Mouse (Mus musculus) brown adipose tissue, adult 24 weeks (tissue): ENCODE data around the gene Tgm3. TPM values are rescaled to one million over a fixed set of nuclear protein-coding genes. Genes with fewer than 3 reads are reported as not detected.

Experiments used
- H3K27ac ChIP-seq: fragments of 200-500 bp; replicated peaks from 2 replicates; pipeline ENCODE4 v1.5.1; 2012; ENCODE audit warnings: low read depth, mild to moderate bottlenecking, low read length
- H3K4me1 ChIP-seq: fragments of 200-500 bp; 2 replicates; pipeline ENCODE4 v1.6.1; 2012; ENCODE audit warnings: low read length, mixed read lengths; ENCODE audit not compliant: control insufficient read depth, insufficient read depth, insufficient read length
- H3K4me3 ChIP-seq: fragments of 200-500 bp; 2 replicates; pipeline ENCODE4 v1.5.1; 2012; ENCODE audit warnings: low read depth, mild to moderate bottlenecking, low read length, moderate library complexity; ENCODE audit not compliant: insufficient read depth
- polyA plus RNA-seq: library from polyadenylated mRNA; stranded (reverse); fragments of >200 nt; gene quantifications from 2 replicates; pipeline ENCODE4 v1.2.4, GENCODE M21; 2012; ENCODE audit not compliant: missing spikeins, insufficient read depth, insufficient read length

The Tgm3 gene
- polyA plus RNA-seq, 1 experiment, result not detected

DNA sequence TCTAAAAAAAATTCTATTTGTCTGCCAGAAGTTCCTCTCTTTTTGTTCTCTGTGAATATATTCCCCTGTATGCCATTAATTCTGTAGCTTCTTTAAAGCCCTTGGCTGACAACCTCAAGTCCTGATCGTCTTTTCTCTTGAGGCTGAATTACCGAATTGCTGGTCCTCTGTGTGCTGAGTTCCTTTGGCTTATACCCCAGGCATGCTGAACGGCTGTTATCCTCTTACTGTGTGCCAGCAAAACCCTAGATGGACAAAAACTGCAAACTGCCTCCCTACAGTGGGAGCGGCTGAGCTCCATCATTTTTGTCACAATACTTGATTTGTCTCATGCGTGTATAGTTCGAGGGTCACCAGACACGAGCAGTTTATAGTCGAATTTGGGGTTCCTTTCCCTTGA is 24.7 kb downstream of the Tgm3 start:
- Histone ChIP-seq H3K4me1 (no peaks in the 10 kb centered on the region), H3K27ac (no peak overlapping the region), H3K4me3 (no peak overlapping the region)

DNA sequence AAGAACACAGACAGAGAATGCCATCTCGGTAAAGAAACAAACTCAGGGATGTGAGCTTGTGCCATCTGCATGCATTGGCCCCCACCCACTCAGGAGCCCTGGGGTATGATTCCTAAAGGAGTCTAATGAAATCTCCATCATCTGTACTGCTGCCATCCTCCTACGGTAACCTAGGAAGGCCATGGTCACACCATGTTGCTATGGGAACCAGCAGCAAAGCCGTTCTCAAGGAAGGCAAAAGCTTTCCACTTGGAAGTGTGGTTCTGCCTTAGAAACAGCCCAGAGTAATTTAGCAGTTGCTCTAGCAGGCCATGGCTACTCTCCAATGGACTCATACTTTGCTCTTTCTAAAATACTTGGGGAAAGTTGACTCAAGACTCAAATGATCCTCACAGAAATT is 26.8 kb downstream of the Tgm3 start:
- Histone ChIP-seq H3K4me3 (no peak overlapping the region), H3K4me1 (no peaks in the 10 kb centered on the region), H3K27ac (no peak overlapping the region)

DNA sequence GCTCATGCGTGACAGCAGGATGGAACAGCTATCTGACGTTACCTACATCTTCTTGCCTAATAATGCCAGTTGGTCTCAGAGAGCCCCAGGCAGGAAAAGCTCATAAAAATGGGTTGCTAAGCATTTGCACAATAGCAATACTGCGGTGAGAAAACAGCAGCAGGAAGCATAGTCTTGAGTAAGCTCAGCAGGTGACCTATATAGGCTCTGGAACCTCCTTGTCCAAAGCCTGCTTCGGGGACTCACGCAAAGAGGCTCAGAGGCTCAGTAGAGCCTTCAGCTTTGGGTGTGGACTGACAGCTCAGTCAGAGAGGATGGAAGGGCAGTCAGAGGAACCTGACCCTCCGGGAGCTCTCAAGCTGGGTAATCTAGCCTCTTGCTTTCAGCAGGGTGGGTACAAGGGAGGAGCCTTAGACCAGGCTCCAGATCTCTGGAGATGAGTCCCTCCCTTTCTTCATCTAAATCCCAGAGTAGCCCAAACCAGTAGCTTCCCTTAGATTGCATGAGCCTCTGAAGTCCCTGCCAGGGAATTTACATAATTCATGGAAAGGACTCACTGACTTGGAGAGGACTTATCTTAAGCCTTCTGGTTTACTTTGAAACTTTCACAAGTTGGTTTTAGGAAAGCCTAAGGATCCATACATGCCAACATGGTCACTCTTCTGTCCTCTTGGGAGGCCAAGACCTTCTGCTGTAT is 28.2 kb downstream of the Tgm3 start:
- H3K4me1 ChIP-seq, result no peaks in the 10 kb centered on the region
- no peak overlapping the region for H3K4me3 ChIP-seq
- no peak overlapping the region for H3K27ac ChIP-seq

DNA sequence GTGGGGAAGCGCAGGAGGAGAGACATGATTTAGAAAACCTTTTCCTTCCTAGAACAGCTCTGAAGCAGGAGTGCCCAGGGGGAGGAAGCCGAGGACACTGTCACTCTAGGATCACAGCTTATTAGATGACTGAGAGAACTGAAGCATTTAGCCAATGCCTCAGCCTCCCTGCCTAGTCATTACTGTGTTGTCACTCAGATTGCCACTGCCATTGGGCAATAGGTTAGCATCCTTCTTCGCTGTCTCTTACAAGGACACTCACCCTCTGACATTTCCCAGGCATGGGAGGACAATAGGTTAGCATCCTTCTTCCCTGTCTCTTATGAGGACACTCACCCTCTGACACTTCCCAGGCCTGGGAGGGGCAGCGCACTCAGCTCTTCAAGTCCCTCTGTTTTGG is 31.7 kb downstream of the Tgm3 start:
- Histone ChIP-seq H3K27ac (no peak overlapping the region), H3K4me3 (no peak overlapping the region), H3K4me1 (no peaks in the 10 kb centered on the region)

DNA sequence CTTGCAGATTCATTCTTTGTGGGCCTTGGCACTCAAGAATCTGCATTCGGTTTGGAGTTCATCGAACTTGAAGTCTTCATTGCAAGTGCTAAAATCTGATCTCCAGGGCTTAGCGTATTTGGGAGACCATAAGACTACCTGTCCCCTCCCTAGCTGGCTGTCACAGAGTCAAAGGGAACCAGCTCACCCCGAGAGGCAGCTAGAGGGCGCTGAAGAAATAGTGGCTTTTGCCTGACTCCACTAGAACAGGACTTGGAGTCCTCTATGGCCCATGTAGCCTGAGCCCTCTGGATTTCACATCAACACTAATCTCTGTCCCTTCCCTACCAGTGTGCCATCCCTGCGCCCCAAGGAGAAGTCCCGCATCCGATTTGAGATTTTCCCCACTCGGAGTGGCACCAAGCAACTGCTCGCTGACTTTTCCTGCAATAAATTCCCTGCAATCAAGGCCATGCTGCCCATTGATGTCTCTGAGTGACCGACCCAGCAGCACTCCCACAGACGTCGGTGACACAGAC is 35.8 kb downstream of the Tgm3 start:
- Histone ChIP-seq H3K4me3 (no peak overlapping the region), H3K27ac (no peak overlapping the region), H3K4me1 (no peaks in the 10 kb centered on the region; the same call in 1 of the 2 replicates)

DNA sequence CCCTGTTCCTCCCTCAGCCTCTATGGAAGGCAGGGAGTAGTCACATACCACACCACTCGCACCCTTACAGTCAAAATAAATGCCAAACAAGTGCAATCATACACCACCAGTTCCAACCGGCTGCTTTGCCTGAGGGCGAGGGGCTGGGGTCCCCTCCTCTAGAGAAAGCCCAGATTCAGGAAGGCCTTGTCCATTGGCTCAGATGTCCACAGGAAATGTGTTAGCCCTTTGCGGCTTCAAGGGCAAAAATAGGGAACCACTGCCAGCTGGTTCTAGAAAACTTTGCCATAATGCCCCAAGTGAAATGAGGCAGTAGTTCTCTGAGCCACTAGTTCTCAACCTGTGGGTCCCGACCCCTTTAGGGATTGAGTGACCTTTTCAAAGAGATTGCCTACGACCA is 36.6 kb downstream of the Tgm3 start:
- Histone ChIP-seq H3K27ac (peak overlapping the region; percentile 48; the same call in 1 of the 2 replicates), H3K4me3 (no peak overlapping the region), H3K4me1 (no peaks in the 10 kb centered on the region; the same call in 1 of the 2 replicates)

DNA sequence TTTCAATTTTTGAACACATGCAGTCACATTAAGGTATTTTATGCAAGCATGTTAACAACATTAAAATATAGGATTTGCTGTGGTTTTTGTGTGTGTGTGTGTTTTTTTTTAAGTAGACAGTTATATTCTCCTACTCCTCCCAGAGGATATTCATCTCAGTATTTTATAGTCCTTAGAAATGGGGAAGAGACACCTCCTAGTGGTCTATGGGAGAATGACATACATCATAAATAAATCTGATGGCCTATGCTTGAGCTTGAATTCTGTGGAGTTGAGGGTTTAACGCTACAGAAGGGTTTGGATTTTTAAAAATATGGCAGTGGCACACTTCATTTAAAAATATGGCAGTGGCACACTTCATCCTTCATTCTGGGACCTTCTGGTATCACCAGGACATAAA is 46.0 kb downstream of the Tgm3 start:
- no peaks in the 10 kb centered on the region for H3K4me1 ChIP-seq
- H3K4me3 ChIP-seq, result no peak overlapping the region
- no peak overlapping the region for H3K27ac ChIP-seq

DNA sequence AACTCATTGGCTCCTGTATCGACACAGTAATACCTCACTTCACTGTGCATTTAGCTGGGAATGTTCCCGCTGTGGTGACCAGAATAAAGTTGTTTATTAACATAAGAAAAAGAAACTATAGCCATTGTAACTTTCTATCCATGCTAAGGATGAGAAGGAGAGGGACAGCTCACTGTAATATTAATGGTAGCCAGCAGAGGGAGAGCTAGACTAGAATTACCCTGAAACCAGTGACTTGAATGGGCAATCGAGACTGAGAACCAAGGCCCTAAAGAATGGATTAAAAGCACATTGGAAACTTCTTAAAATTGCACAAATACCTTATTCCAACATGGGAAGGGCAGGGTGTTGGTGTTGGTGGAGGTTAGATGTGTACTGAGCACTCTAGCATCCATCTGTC is 56.1 kb downstream of the Tgm3 start:
- Histone ChIP-seq H3K4me3 (no peak overlapping the region), H3K4me1 (no peaks in the 10 kb centered on the region), H3K27ac (no peak overlapping the region)

DNA sequence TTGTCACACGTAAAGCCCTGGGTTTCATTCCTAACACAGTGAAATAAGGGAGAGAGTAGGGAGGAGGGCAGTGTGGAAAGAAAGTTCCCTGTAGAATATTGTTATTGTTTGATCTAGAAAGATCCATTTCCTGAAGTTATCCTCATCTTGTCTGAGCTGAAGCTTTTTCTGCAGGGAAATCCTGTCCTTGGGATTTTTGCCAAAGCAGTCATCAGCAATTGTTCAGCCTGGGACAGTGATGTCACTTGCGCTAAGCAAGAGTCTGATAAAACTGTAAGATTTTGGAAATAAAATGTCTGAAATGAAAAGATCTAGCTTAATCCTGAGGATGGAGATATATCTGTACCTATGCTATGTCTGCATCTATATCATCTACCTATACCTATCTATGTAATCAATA is 58.2 kb downstream of the Tgm3 start:
- Histone ChIP-seq H3K4me1 (no peaks in the 10 kb centered on the region), H3K27ac (no peak overlapping the region), H3K4me3 (no peak overlapping the region)

Other genes with a start within 250 kb of the Tgm3 start
- gene Stk35, start 211.8 kb upstream of the Tgm3 start, polyA plus RNA-seq, result 6.6 and 6.9 TPM in 2 replicates
- gene Tgm6, start 100.1 kb downstream of the Tgm3 start, polyA plus RNA-seq, result not detected in 2 replicates
- gene Snrpb, start 167.1 kb downstream of the Tgm3 start, polyA plus RNA-seq, result 86.8 and 89.5 TPM in 2 replicates
- not detected in 2 replicates for gene Tmc2, start 182.8 kb downstream of the Tgm3 start, polyA plus RNA-seq